Mouse (Mus musculus): Measurements from ENCODE around the gene Dda1. TPM values are rescaled to one million over a fixed set of nuclear protein-coding genes. Genes with fewer than 3 reads are reported as not detected.
A peak's percentile ranks its signal among the peaks of the same experiment; 100 is the strongest.

The Dda1 gene
- polyA plus RNA-seq, 1 experiment: 42.3 TPM

GRCm38 (mm10) chr8:71456906-71457305 lies 12.1 kb upstream of the Dda1 start:
- peaks cover 8% of the 10 kb centered on the region for H3K9me3 ChIP-seq (ENCODE audit: control insufficient read depth, low read length)
- no peaks in the 10 kb centered on the region for H3K27me3 ChIP-seq (ENCODE audit: control insufficient read depth)
- H3K4me1 ChIP-seq (ENCODE audit: control insufficient read depth): peaks cover 23% of the 10 kb centered on the region
- no peak overlapping the region for H3K4me3 ChIP-seq (replicated peaks)
- TF ChIP-seq GATA1 (IDR thresholded peaks at IDR 0.05; ENCODE audit: low read length) (no peak), TAL1 (IDR thresholded peaks at IDR 0.05; ENCODE audit: low read length) (no peak)
- H3K36me3 ChIP-seq (ENCODE audit: control insufficient read depth): peaks cover 21% of the 10 kb centered on the region

DNA sequence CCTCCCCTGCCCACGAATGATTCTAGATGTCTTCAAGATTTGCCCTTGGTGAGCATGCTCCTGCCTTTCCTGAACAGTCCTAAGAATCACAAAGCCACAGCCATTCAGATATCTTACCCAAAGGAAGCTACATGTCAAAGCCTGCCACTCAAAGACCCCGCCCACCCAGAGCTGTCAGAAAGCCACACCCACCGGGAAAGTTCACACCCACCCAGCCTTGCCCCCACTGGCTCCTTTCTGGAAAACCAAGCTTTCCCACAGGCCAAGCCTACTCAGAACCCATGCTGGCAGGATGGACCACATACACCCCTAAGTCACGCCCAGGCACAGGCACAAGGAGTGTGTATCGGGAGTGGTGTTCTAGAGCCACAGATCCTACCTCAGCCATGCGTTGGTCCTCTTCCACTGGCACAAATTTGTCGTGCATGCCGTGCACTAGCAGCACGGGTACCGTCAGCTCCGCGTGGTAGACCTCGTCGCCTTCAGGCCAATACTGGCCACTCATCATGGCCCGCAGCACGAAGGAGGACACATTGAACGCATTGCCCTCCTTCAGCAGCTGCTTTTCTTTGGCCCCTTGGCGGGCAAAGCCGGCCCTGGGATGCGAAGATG lies 11.2 kb upstream of the Dda1 start:
- H3K9me3 ChIP-seq (ENCODE audit: control insufficient read depth, low read length): peaks cover 8% of the 10 kb centered on the region
- no peak overlapping the region for H3K4me3 ChIP-seq (replicated peaks)
- H3K36me3 ChIP-seq (ENCODE audit: control insufficient read depth): peaks cover 21% of the 10 kb centered on the region
- peaks cover 31% of the 10 kb centered on the region for H3K4me1 ChIP-seq (ENCODE audit: control insufficient read depth)
- TF ChIP-seq TAL1 (IDR thresholded peaks at IDR 0.05; ENCODE audit: low read length) (no peak), GATA1 (IDR thresholded peaks at IDR 0.05; ENCODE audit: low read length) (no peak)
- H3K27me3 ChIP-seq (ENCODE audit: control insufficient read depth): no peaks in the 10 kb centered on the region

DNA sequence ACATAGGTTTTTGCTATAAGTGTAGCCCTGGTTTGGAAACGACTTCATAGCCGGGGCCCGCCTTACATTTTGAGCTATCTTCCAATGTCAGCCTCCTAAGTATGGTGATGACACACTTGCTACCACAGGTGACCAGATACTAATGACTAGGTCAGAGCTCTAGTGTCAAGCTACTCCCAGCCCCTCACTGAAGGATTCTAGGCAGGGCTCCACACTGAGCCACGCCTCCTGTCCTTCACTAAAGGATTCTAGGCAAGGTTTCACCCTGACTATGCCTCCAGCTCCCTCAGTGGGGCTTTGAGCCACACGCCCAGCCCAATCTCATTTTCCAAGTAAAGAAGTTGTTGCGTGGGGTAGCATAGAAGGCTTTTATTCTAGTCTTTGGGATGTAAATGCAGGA lies 8.3 kb upstream of the Dda1 start:
- Histone ChIP-seq H3K4me3 (replicated peaks) (no peak overlapping the region), H3K4me1 (ENCODE audit: control insufficient read depth) (peaks cover 55% of the 10 kb centered on the region), H3K36me3 (ENCODE audit: control insufficient read depth) (peaks cover 21% of the 10 kb centered on the region), H3K9me3 (ENCODE audit: control insufficient read depth, low read length) (peaks cover 8% of the 10 kb centered on the region), H3K27me3 (ENCODE audit: control insufficient read depth) (no peaks in the 10 kb centered on the region)
- no peak for TF ChIP-seq GATA1 (IDR thresholded peaks at IDR 0.05; ENCODE audit: low read length)
- TF ChIP-seq TAL1 (IDR thresholded peaks at IDR 0.05; ENCODE audit: low read length): no peak

DNA sequence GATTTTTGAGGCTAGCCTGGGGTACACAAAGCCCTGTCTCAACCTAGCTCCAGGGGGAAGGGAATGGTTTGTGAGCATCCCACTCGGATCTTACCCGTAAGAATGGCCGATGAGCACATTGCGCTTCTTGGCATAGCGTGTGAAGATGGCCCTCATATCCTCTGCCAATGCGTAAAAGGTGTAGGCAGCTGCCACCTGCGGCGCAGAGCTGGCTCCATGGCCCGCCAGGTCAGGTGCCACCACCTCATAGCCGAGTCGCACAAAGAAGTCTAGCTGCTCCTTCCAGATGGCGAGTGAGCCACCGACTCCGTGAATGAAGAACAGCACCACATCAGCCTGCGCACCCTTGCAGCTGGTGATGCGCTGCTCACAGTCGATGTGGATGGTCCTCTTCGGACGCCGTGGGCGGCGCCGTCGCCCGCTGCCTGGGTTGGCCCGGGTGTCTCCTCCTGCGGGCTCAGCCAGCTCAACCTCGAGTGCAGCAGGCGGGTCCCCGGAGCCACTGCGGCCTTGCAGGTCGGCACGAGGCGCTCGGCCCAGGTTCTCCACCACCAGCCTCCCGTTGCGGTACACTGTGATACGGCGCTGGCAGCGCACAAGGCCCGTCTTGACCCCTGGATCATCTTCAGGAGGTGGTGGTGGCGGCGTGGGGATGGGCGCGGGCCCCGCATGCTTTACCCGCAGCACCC lies 7.7 kb upstream of the Dda1 start:
- Histone ChIP-seq H3K36me3 (ENCODE audit: control insufficient read depth) (peaks cover 27% of the 10 kb centered on the region), H3K4me1 (ENCODE audit: control insufficient read depth) (peaks cover 61% of the 10 kb centered on the region), H3K9me3 (ENCODE audit: control insufficient read depth, low read length) (peaks cover 8% of the 10 kb centered on the region), H3K4me3 (replicated peaks) (no peak overlapping the region), H3K27me3 (ENCODE audit: control insufficient read depth) (no peaks in the 10 kb centered on the region)
- TF ChIP-seq TAL1 (IDR thresholded peaks at IDR 0.05; ENCODE audit: low read length) (no peak), GATA1 (IDR thresholded peaks at IDR 0.05; ENCODE audit: low read length) (no peak)

DNA sequence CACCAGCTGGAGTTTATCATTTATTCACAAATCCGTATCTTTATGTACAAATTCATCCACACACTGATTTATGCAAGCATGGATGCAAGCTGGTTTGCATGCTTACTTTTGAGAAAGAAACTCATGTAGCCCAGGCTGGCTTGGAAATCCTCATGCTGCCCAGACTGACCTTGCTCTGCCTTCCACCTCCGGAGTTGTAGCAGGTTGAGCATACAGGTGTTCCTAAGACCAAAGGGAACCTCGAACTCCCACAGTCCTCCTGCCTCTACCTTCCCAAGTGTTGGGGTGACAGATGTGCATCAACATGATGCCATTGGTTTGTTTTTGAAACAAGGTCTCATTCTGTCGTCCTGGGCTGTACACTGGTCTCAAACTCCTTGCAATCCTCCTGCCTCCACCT lies 6.8 kb upstream of the Dda1 start:
- peak overlapping the region; percentile 81 for H3K4me3 ChIP-seq (replicated peaks)

GRCm38 (mm10) chr8:71462786-71463185 lies 6.2 kb upstream of the Dda1 start:
- Histone ChIP-seq H3K4me3 (replicated peaks) (peak overlapping the region; percentile 81), H3K9me3 (ENCODE audit: control insufficient read depth, low read length) (peaks cover 8% of the 10 kb centered on the region), H3K27me3 (ENCODE audit: control insufficient read depth) (no peaks in the 10 kb centered on the region), H3K36me3 (ENCODE audit: control insufficient read depth) (peaks cover 37% of the 10 kb centered on the region), H3K4me1 (ENCODE audit: control insufficient read depth) (peaks cover 51% of the 10 kb centered on the region)
- no peak for TF ChIP-seq GATA1 (IDR thresholded peaks at IDR 0.05; ENCODE audit: low read length)
- no peak for TF ChIP-seq TAL1 (IDR thresholded peaks at IDR 0.05; ENCODE audit: low read length)

More for the DNA sequence above, 6.8 kb upstream of the Dda1 start:
- Histone ChIP-seq H3K9me3 (ENCODE audit: control insufficient read depth, low read length) (peaks cover 8% of the 10 kb centered on the region), H3K27me3 (ENCODE audit: control insufficient read depth) (no peaks in the 10 kb centered on the region), H3K4me1 (ENCODE audit: control insufficient read depth) (peaks cover 55% of the 10 kb centered on the region), H3K36me3 (ENCODE audit: control insufficient read depth) (peaks cover 34% of the 10 kb centered on the region)
- TF ChIP-seq TAL1 (IDR thresholded peaks at IDR 0.05; ENCODE audit: low read length): no peak
- no peak for TF ChIP-seq GATA1 (IDR thresholded peaks at IDR 0.05; ENCODE audit: low read length)

GRCm38 (mm10) chr8:71463188-71464033 lies 5.6 kb upstream of the Dda1 start, which contains the start of gene Abhd8:
Gene Abhd8, minus strand, starts transcription at chr8:71463655.
- Histone ChIP-seq H3K9me3 (ENCODE audit: control insufficient read depth, low read length) (peaks cover 8% of the 10 kb centered on the region), H3K4me1 (ENCODE audit: control insufficient read depth) (peaks cover 53% of the 10 kb centered on the region), H3K27me3 (ENCODE audit: control insufficient read depth) (no peaks in the 10 kb centered on the region), H3K4me3 (replicated peaks) (peak within 1 kb of the TSS; percentile 81), H3K36me3 (ENCODE audit: control insufficient read depth) (peaks cover 33% of the 10 kb centered on the region)
- TF ChIP-seq GATA1 (IDR thresholded peaks at IDR 0.05; ENCODE audit: low read length): peak; percentile 60
- TF ChIP-seq TAL1 (IDR thresholded peaks at IDR 0.05; ENCODE audit: low read length): no peak

DNA sequence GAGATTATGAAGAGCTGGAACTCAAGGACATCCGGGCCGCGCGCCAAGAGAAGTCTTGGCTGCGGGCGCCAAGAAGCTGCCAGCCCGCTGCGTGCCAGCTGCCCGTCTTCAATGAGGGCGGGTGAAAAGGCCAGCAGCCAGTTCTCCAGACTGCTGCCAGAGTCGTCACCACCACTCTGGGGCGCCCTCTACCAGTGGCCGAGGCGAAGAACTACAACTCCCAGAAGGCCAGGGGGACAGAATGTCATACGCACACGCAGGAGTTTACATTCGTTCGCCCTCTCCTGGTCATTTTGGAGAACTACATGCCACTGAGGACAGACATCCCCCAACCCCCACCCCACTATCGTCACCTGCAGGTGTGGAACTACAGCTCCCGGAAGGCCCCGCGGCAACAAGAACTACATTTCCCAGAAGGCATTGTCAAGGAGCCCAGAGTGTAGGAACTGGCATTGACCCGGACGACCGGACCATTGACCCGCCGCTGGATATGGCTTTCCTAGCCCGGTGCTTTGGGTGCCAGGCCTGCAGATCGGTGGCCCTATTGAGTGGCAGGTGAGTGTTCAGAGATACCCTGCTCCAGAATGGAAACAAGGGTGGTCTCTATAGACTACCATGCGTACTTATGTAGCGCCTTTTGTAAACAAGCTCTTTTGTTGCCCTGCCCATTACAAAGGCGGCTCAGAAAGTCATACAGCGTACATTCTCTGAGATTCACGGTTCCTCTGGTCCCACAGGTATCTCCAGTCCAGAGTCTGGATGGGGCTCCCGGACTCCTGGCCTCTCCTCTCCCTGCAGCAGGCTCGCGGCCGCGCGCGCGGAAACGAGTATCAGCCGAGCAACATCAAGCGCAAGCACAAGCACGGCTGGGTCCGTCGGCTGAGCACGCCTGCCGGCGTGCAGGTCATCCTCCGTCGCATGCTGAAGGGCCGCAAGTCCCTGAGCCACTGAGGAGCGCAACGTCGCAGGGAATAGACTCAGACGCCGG lies 4.2 kb upstream of the Dda1 start, which contains the start of gene Mrpl34:
Gene Mrpl34, plus strand, starts transcription at position 447 of the 988 bp plus-strand sequence.
- Histone ChIP-seq H3K4me1 (ENCODE audit: control insufficient read depth) (peaks cover 62% of the 10 kb centered on the region), H3K4me3 (replicated peaks) (peak within 1 kb of the TSS; percentile 81)

More for the DNA sequence above, 4.2 kb upstream of the Dda1 start, which contains the start of gene Mrpl34:
- H3K27me3 ChIP-seq (ENCODE audit: control insufficient read depth): no peaks in the 10 kb centered on the region
- H3K9me3 ChIP-seq (ENCODE audit: control insufficient read depth, low read length): peaks cover 8% of the 10 kb centered on the region
- peaks cover 33% of the 10 kb centered on the region for H3K36me3 ChIP-seq (ENCODE audit: control insufficient read depth)
- no peak for TF ChIP-seq TAL1 (IDR thresholded peaks at IDR 0.05; ENCODE audit: low read length)
- TF ChIP-seq GATA1 (IDR thresholded peaks at IDR 0.05; ENCODE audit: low read length): no peak

Data from erythroblast, embryonic 14.5 days (primary cell).